Mouse (Mus musculus) embryonic facial prominence, embryonic 13.5 days (tissue): Measurements from ENCODE around the gene Tcp10b. TPM values are rescaled to one million over a fixed set of nuclear protein-coding genes. Genes with fewer than 3 reads are reported as not detected.
"Not testable (repeated sequence)": the region's sequence is repeated elsewhere in the genome, so short reads cannot be mapped to it uniquely, and the experiment has no call there.

Experiments
- ATAC-seq: fragments of 200-750 bp; cut with Nextera tagmentation; 2 replicates; pipeline ENCODE4 v1.8.0; 2017; ENCODE audit warnings: low read depth; ENCODE audit not compliant: insufficient number of reproducible peaks, insufficient read depth, low FRiP score, low TSS enrichment
- H3K27ac ChIP-seq: fragments of 300-500 bp; sonication (generic); 2 replicates; pipeline ENCODE4 v1.5.1; 2015; ENCODE audit warnings: moderate library complexity, mild to moderate bottlenecking, inconsistent platforms
- H3K27me3 ChIP-seq: fragments of 300-500 bp; sonication (generic); 2 replicates; pipeline ENCODE4 v1.6.1; 2015; ENCODE audit warnings: mild to moderate bottlenecking, inconsistent platforms
- H3K36me3 ChIP-seq: fragments of 300-500 bp; sonication (generic); 2 replicates; pipeline ENCODE4 v1.6.1; 2015; ENCODE audit warnings: mild to moderate bottlenecking, inconsistent platforms
- H3K4me1 ChIP-seq: fragments of 300-500 bp; sonication (generic); 2 replicates; pipeline ENCODE4 v1.6.1; 2015; ENCODE audit warnings: inconsistent platforms
- H3K4me2 ChIP-seq: fragments of 300-500 bp; sonication (generic); 2 replicates; pipeline ENCODE4 v1.6.1; 2015; ENCODE audit warnings: moderate library complexity, mild to moderate bottlenecking, inconsistent platforms
- H3K4me3 ChIP-seq: fragments of 300-500 bp; sonication (generic); 2 replicates; pipeline ENCODE4 v1.5.1; 2015; ENCODE audit warnings: mild to moderate bottlenecking, inconsistent platforms
- H3K9ac ChIP-seq: fragments of 300-500 bp; sonication (generic); 2 replicates; pipeline ENCODE4 v1.6.1; 2015; ENCODE audit warnings: mild to moderate bottlenecking, inconsistent platforms
- H3K9me3 ChIP-seq: fragments of 300-500 bp; sonication (generic); 2 replicates; pipeline ENCODE4 v1.6.1; 2016; ENCODE audit warnings: inconsistent platforms
- WGBS: fragments of 180-500 bp; shearing (Covaris S2); methylation state at CpG from one replicate; pipeline ENCODE4 v1.1.7; 2015; ENCODE audit warnings: mixed read lengths; 5-methylcytosine and 5-hydroxymethylcytosine counted together
- polyA plus RNA-seq: library from polyadenylated mRNA; unstranded; fragments of >200 nt; fragmentation: Nextera tagmentation; extraction: Ambion mirVana; gene quantifications from 2 replicates; pipeline ENCODE4 v1.2.1, GENCODE M21; 2015

Gene Tcp10b
- polyA plus RNA-seq, result 0.14 TPM in 1 of 2 replicates, not detected in the other

GRCm38 (mm10) chr17:13060804-13061203, at the start of gene Tcp10b:
Tcp10b (plus strand) TSS chr17:13061104.
- not testable (repeated sequence) for H3K27ac ChIP-seq, H3K36me3 ChIP-seq, H3K4me2 ChIP-seq, H3K9ac ChIP-seq, H3K9me3 ChIP-seq, H3K4me1 ChIP-seq, H3K4me3 ChIP-seq, ATAC-seq, H3K27me3 ChIP-seq
- WGBS, result 89% methylated on average over 4 of the region's 4 CpGs

- 73% methylated on average over 3 of the region's 3 CpGs for WGBS
- no peak overlapping the region for H3K9ac ChIP-seq
- H3K4me3 ChIP-seq, result no peak overlapping the region
- peaks cover 56% of the 10 kb centered on the region for H3K36me3 ChIP-seq
- H3K9me3 ChIP-seq, result no peaks in the 10 kb centered on the region
- H3K27ac ChIP-seq, result no peak overlapping the region
- no peaks in the 10 kb centered on the region for H3K27me3 ChIP-seq
- H3K4me1 ChIP-seq, result peaks cover 8% of the 10 kb centered on the region
- no peak overlapping the region for H3K4me2 ChIP-seq
- ATAC-seq, result no peak
Observed at GRCm38 (mm10) chr17:13013316-13013715, 47.6 kb upstream of the Tcp10b start.

GRCm38 (mm10) chr17:13036627-13037192, 24.2 kb upstream of the Tcp10b start:
- not testable (repeated sequence) for H3K4me3 ChIP-seq

GRCm38 (mm10) chr17:13043846-13044673, 16.8 kb upstream of the Tcp10b start:
- not testable (repeated sequence) for H3K4me2 ChIP-seq, H3K4me3 ChIP-seq, H3K27ac ChIP-seq, H3K4me1 ChIP-seq, H3K9me3 ChIP-seq, H3K27me3 ChIP-seq, H3K9ac ChIP-seq, H3K36me3 ChIP-seq
- 0 out of 2 replicates have a peak, but pooled peaks have one; percentile 11 for ATAC-seq
- 12% methylated on average over 4 of the region's 4 CpGs for WGBS

More at GRCm38 (mm10) chr17:13036627-13037192, 24.2 kb upstream of the Tcp10b start:
- not testable (repeated sequence) for H3K27me3 ChIP-seq, H3K36me3 ChIP-seq, H3K4me1 ChIP-seq, H3K27ac ChIP-seq, H3K4me2 ChIP-seq, H3K9me3 ChIP-seq, H3K9ac ChIP-seq
- WGBS, result 83% methylated on average over 4 of the region's 12 CpGs
- ATAC-seq, result peak; percentile 56; the same call in 1 of the 2 replicates

- H3K4me2 ChIP-seq, H3K27me3 ChIP-seq, H3K4me1 ChIP-seq, H3K27ac ChIP-seq, H3K36me3 ChIP-seq, ATAC-seq, H3K9ac ChIP-seq, H3K9me3 ChIP-seq, H3K4me3 ChIP-seq: not testable (repeated sequence)
- WGBS, result 78% methylated on average over 2 of the region's 8 CpGs
Observed at GRCm38 (mm10) chr17:13052124-13052813, 8.6 kb upstream of the Tcp10b start, which contains the start of gene Gpr31b. Gpr31b (minus strand) TSS chr17:13052296.

- H3K4me1 ChIP-seq, H3K9me3 ChIP-seq, ATAC-seq, H3K4me2 ChIP-seq, H3K27me3 ChIP-seq, H3K36me3 ChIP-seq, H3K4me3 ChIP-seq, H3K9ac ChIP-seq, H3K27ac ChIP-seq: not testable (repeated sequence)
- WGBS, result 88% methylated on average over 7 of the region's 7 CpGs
Observed at GRCm38 (mm10) chr17:13062882-13063281, 2.0 kb downstream of the Tcp10b start.

GRCm38 (mm10) chr17:13067864-13068385, 7.0 kb downstream of the Tcp10b start:
- WGBS, result 88% methylated on average over 1 of the region's 4 CpGs
- H3K4me2 ChIP-seq, ATAC-seq, H3K4me1 ChIP-seq, H3K9me3 ChIP-seq, H3K27ac ChIP-seq, H3K9ac ChIP-seq, H3K4me3 ChIP-seq, H3K27me3 ChIP-seq, H3K36me3 ChIP-seq: not testable (repeated sequence)

GRCm38 (mm10) chr17:13069227-13069626, 8.3 kb downstream of the Tcp10b start:
- H3K4me3 ChIP-seq, H3K4me2 ChIP-seq, H3K27me3 ChIP-seq, H3K9ac ChIP-seq, ATAC-seq, H3K27ac ChIP-seq, H3K4me1 ChIP-seq, H3K9me3 ChIP-seq, H3K36me3 ChIP-seq: not testable (repeated sequence)
- 84% methylated on average over 3 of the region's 5 CpGs for WGBS

GRCm38 (mm10) chr17:13091510-13091909, 30.6 kb downstream of the Tcp10b start:
- H3K9ac ChIP-seq, H3K4me3 ChIP-seq, H3K9me3 ChIP-seq, H3K36me3 ChIP-seq, H3K27me3 ChIP-seq, ATAC-seq, H3K4me2 ChIP-seq, H3K27ac ChIP-seq, H3K4me1 ChIP-seq: not testable (repeated sequence)
- 78% methylated on average over 1 of the region's 1 CpGs for WGBS

GRCm38 (mm10) chr17:13092100-13092764, 31.3 kb downstream of the Tcp10b start:
- not testable (repeated sequence) for H3K27me3 ChIP-seq, ATAC-seq, H3K9ac ChIP-seq, H3K4me1 ChIP-seq, H3K4me2 ChIP-seq, H3K36me3 ChIP-seq, H3K9me3 ChIP-seq, H3K27ac ChIP-seq, H3K4me3 ChIP-seq
- WGBS, result 56% methylated on average over 7 of the region's 8 CpGs

- not testable (repeated sequence) for H3K4me2 ChIP-seq, H3K4me3 ChIP-seq, H3K9me3 ChIP-seq, H3K27ac ChIP-seq, H3K4me1 ChIP-seq, H3K9ac ChIP-seq, H3K27me3 ChIP-seq, H3K36me3 ChIP-seq, ATAC-seq
- 83% methylated on average over 3 of the region's 4 CpGs for WGBS
Observed at GRCm38 (mm10) chr17:13092960-13093359, 32.1 kb downstream of the Tcp10b start.
